8 mouse cellular contexts compared by ENCODE assay signal in genomic region chr9:45935628-45936210, GRCm38 (mm10). TPM values are rescaled to one million over a fixed set of nuclear protein-coding genes. Genes with fewer than 3 reads are reported as not detected.
DNase-seq lines count a peak whose midpoint lies in the region; ATAC-seq and TF ChIP-seq lines count a peak whose summit lies in the region.

Gene Tagln (minus strand): TSS chr9:45936058.

- no peaks in the 10 kb centered on the region for H3K9me3 ChIP-seq in forebrain, embryonic 11.5 days (ENCODE audit: control insufficient read depth, low read length)
- no peaks in the 10 kb centered on the region for H3K9me3 ChIP-seq in neural tube, embryonic 15.5 days (replicated peaks)

- intact Hi-C loops in heart, postnatal 25 days (cut with DNase I), result loop anchor here (2.0 kb wide), 1 partner anchor 17 kb away; no protein-coding TSS in a partner anchor
- intact Hi-C loops in left cerebral cortex, postnatal 4 days (cut with DNase I), result no loop called here

- H3K27ac ChIP-seq in testis, adult 2 months (ENCODE audit: control insufficient read depth, insufficient read depth, low read depth, low read length), result peak within 1 kb of the TSS; percentile 45
- no peak within 1 kb of the TSS for H3K27ac ChIP-seq in forebrain, embryonic 11.5 days (ENCODE audit: low read depth, low read length)
- H3K27ac ChIP-seq in liver, adult 2 months (replicated peaks; ENCODE audit: insufficient read depth, low read depth, low read length), result peak within 1 kb of the TSS; percentile 10
- no peak within 1 kb of the TSS for H3K27ac ChIP-seq in neural tube, embryonic 15.5 days (replicated peaks)

- WGBS in forebrain, embryonic 11.5 days, result 6% methylated on average over 21 of the region's 21 CpGs
- WGBS in liver, adult 2 months, result 64% methylated on average over 21 of the region's 21 CpGs
- 12% methylated on average over 21 of the region's 21 CpGs for WGBS in neural tube, embryonic 15.5 days

- no peak for ATAC-seq in forebrain, embryonic 11.5 days (replicated peaks; ENCODE audit: low FRiP score)
- peak; percentile 54; the same call in 1 of the 2 replicates for ATAC-seq in neural tube, embryonic 15.5 days (ENCODE audit: low FRiP score)

- H3K79me2 ChIP-seq in liver, adult 2 months (ENCODE audit: control insufficient read depth, insufficient read depth, low read length), result no peaks in the 10 kb centered on the region

- DNase-seq in testis, postnatal 14 days (ENCODE audit: low spot score), result no peak
- DNase-seq in forebrain, embryonic 11.5 days (ENCODE audit: low spot score), result peak; percentile 73
- peak; percentile 44 for DNase-seq in heart, postnatal 25 days (ENCODE audit: low spot score)
- DNase-seq in liver, adult 2 months (ENCODE audit: extremely low read depth, low read depth, low spot score), result no peak
- no peak for DNase-seq in left cerebral cortex, postnatal 4 days
- no peak for DNase-seq in right cerebral cortex, postnatal 25 days

- TF ChIP-seq CTCF in testis, adult 2 months (IDR thresholded peaks at IDR 0.05; ENCODE audit: control insufficient read depth, insufficient read depth, insufficient replicate concordance, low read depth, low read length), result no peak
- TF ChIP-seq CTCF in liver, adult 2 months (IDR thresholded peaks at IDR 0.05; ENCODE audit: low read depth, low read length), result no peak

- peak within 1 kb of the TSS; percentile 12; the same call in 1 of the 2 replicates for H3K9ac ChIP-seq in forebrain, embryonic 11.5 days (ENCODE audit: low read length)
- no peak within 1 kb of the TSS; the same call in 1 of the 2 replicates for H3K9ac ChIP-seq in liver, adult 2 months (ENCODE audit: low read depth, low read length)
- H3K9ac ChIP-seq in neural tube, embryonic 15.5 days (replicated peaks), result 0 out of 2 replicates have a peak within 1 kb of the TSS, but pooled peaks have one; percentile 14

- no peaks in the 10 kb centered on the region; the same call in 1 of the 2 replicates for H3K36me3 ChIP-seq in testis, adult 2 months (ENCODE audit: control insufficient read depth, insufficient read depth, low read length)
- H3K36me3 ChIP-seq in forebrain, embryonic 11.5 days (ENCODE audit: control insufficient read depth, insufficient read depth, low read length), result no peaks in the 10 kb centered on the region
- peaks cover 5% of the 10 kb centered on the region; the same call in 1 of the 2 replicates for H3K36me3 ChIP-seq in liver, adult 2 months (ENCODE audit: control insufficient read depth, insufficient read depth, low read length)
- H3K36me3 ChIP-seq in neural tube, embryonic 15.5 days, result peaks cover 36% of the 10 kb centered on the region

- H3K27me3 ChIP-seq in testis, adult 2 months (ENCODE audit: control insufficient read depth, insufficient read depth, low read length), result no peaks in the 10 kb centered on the region
- peaks cover 2% of the 10 kb centered on the region; the same call in 1 of the 2 replicates for H3K27me3 ChIP-seq in forebrain, embryonic 11.5 days (ENCODE audit: control insufficient read depth, insufficient read depth, low read length)
- no peaks in the 10 kb centered on the region for H3K27me3 ChIP-seq in liver, adult 2 months (ENCODE audit: control insufficient read depth, insufficient read depth, low read length)
- 0 out of 2 replicates have a peak, but pooled peaks cover 6% of the 10 kb centered on the region for H3K27me3 ChIP-seq in neural tube, embryonic 15.5 days (replicated peaks)

- peak within 1 kb of the TSS; percentile 42; the same call in 1 of the 2 replicates for H3K4me2 ChIP-seq in forebrain, embryonic 11.5 days (ENCODE audit: low read depth, low read length, severe bottlenecking)
- peak within 1 kb of the TSS; percentile 41 for H3K4me2 ChIP-seq in neural tube, embryonic 15.5 days

- no peak for TF ChIP-seq POLR2A in testis, adult 2 months (IDR thresholded peaks at IDR 0.05; ENCODE audit: control insufficient read depth, low read depth, low read length)
- no peak for TF ChIP-seq POLR2A in liver, adult 2 months (IDR thresholded peaks at IDR 0.05; ENCODE audit: extremely low read depth, insufficient read depth, low read length)

- peak within 1 kb of the TSS; percentile 1; the same call in 1 of the 2 replicates for H3K4me3 ChIP-seq in testis, adult 2 months (ENCODE audit: control insufficient read depth, low read depth, low read length)
- peak within 1 kb of the TSS; percentile 10; the same call in 1 of the 2 replicates for H3K4me3 ChIP-seq in forebrain, embryonic 11.5 days (ENCODE audit: low read depth, low read length)
- peak within 1 kb of the TSS; percentile 17; the same call in 1 of the 2 replicates for H3K4me3 ChIP-seq in liver, adult 2 months (ENCODE audit: insufficient read depth, low read depth, low read length)
- peak within 1 kb of the TSS; percentile 13 for H3K4me3 ChIP-seq in neural tube, embryonic 15.5 days (replicated peaks)

- peaks cover 5% of the 10 kb centered on the region for H3K4me1 ChIP-seq in testis, adult 2 months (ENCODE audit: control insufficient read depth, insufficient read depth, low read length)
- H3K4me1 ChIP-seq in forebrain, embryonic 11.5 days (replicated peaks; ENCODE audit: control insufficient read depth, insufficient read depth, low read length), result 0 out of 2 replicates have a peak, but pooled peaks cover 3% of the 10 kb centered on the region
- peaks cover 29% of the 10 kb centered on the region for H3K4me1 ChIP-seq in liver, adult 2 months (ENCODE audit: control insufficient read depth, insufficient read depth, low read length)
- H3K4me1 ChIP-seq in neural tube, embryonic 15.5 days, result peaks cover 14% of the 10 kb centered on the region

RNA-seq across cellular contexts. Expression of gene Tagln, which starts in this region (rescaled TPM):
- 18.3 and 49.8 TPM in 2 replicates for polyA plus RNA-seq in testis, adult 2 months (2012; rRNA removed)
- 22.0 and 26.5 TPM in 2 replicates for polyA plus RNA-seq in forebrain, embryonic 11.5 days (2014; fragmentation: Nextera tagmentation; extraction: Ambion mirVana)
- 10 to 100 TPM; 45.4 to 93.0 TPM for total RNA-seq in heart, postnatal 25 days (2021)
- total RNA-seq in liver, adult 2 months (2014; rRNA removed), result 5.3 and 5.4 TPM in 2 replicates
- 6.3 and 7.2 TPM in 2 replicates for polyA plus RNA-seq in liver, adult 2 months (2012; rRNA removed)
- 8.5 and 44.8 TPM in 2 replicates for polyA plus RNA-seq in neural tube, embryonic 15.5 days (2015; fragmentation: Nextera tagmentation; extraction: Ambion mirVana)
- 1 to 10 TPM; 5.7 to 6.9 TPM for total RNA-seq in left cerebral cortex, postnatal 4 days (2021)

Comparison
In these comparisons a context has a peak if more than half of its experiments do, and no peak if none do; other contexts are left out.
1. H3K27ac ChIP-seq: peak in testis, adult 2 months (single experiment) and liver, adult 2 months (single experiment); none in forebrain, embryonic 11.5 days (single experiment) and neural tube, embryonic 15.5 days (single experiment).
2. DNase-seq: peak in forebrain, embryonic 11.5 days (single experiment) and heart, postnatal 25 days (single experiment); none in testis, postnatal 14 days (single experiment), liver, adult 2 months (single experiment), left cerebral cortex, postnatal 4 days (single experiment) and right cerebral cortex, postnatal 25 days (single experiment).
3. Peak in every context shown above with its lines, with median percentiles within 50 percentile points of each other: H3K4me3 ChIP-seq.